Mouse (Mus musculus) left cerebral cortex, adult 18-20 months (tissue): ENCODE measurements around the gene Hadha. TPM values are rescaled to one million over a fixed set of nuclear protein-coding genes. Genes with fewer than 3 reads are reported as not detected.

ENCODE experiments used
- DNase-seq, 2 experiments: peaks; one replicate each; pipeline ENCODE4 v3.0.0; 2021 to 2022; ENCODE audit warnings: low spot score in 2 of 2, mixed read lengths in 1 of 2
- total RNA-seq, 2 experiments: library from RNA; stranded (reverse); gene quantifications; 2 replicates each; pipeline ENCODE4 v1.2.3; 2021

Hadha gene
- total RNA-seq, 2 experiments from 2014 or later, result 58.3 to 64.8 TPM

DNA sequence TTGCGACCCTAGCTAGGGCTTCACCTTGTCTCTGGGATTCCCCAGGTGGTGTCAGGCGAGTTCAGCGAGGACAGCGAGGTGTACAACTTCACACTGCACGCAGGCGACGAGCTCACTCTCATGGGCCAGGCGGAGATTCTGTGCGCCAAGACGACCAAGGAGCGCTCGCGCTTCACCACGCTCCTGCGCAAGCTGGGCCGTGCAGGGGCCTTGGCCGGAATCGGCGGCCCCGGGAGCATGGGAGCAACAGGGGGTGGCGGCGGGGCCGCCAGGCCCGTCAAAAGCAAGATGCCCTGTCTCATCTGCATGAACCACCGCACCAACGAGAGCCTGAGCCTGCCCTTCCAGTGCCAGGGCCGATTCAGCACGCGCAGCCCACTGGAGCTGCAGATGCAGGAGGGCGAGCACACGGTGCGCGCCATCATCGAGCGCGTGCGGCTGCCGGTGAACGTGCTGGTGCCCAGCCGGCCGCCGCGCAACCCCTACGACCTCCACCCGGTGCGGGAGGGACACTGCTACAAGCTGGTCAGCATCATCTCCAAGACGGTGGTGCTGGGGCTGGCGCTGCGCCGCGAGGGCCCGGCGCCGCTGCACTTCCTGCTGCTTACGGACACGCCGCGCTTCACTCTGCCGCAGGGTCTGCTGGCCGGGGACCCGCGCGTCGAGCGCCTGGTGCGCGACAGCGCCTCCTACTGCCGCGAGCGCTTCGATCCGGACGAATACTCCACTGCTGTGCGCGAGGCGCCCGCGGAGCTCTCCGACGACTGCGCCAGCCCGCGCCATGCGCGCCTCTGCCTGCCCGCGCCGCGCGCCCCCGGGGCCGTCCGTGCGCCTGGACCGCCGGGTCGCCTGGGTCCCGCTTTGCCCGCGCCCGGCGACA lies 40.8 kb downstream of the Hadha start:
- peak; percentile 45 to 56 for DNase-seq

DNA sequence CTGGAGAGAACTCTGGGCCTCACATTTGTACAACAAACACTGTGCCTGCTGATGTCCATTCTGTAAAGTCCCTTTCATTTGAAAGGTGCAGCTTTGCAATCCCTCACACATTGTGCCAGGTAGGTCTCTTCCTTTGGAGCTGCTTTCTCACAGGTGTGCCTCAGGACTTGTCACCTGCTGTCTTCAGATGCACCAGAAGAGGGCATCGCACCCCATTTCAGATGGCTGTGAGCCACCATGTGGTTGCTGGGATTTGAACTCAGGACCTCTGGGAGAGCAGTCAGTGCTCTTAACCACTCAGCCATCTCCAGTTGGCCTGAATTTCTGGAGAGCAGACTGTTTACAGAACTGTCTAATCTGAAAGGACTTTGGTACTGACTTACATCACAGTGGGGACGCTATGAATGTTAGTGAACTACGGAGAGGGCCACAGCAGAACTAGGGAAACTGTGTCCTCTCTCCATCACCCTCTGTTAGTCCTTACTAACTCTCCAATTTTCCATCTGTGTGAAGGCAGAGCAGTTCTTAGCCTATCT lies 42.4 kb downstream of the Hadha start:
- no peak for DNase-seq

DNA sequence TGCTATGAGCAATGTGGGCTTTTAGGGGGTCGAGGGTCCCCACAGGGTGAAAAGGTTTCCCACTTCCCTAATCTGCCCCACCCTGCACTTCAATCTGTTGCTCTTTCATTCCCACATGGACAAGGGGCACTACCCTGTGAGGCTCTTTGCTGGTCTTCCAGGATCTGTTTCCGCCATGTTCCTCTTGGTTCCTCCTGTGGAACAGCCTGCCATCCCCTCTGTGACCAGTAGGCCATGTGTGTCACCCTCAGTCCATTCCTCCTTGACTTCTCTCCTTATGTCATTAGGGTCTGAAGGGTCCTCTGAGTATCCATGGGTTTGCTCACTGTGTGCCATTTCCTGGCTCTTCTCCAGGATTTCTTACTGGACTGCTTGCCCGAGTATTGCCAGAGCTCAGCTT lies 43.2 kb downstream of the Hadha start:
- no peak for DNase-seq

DNA sequence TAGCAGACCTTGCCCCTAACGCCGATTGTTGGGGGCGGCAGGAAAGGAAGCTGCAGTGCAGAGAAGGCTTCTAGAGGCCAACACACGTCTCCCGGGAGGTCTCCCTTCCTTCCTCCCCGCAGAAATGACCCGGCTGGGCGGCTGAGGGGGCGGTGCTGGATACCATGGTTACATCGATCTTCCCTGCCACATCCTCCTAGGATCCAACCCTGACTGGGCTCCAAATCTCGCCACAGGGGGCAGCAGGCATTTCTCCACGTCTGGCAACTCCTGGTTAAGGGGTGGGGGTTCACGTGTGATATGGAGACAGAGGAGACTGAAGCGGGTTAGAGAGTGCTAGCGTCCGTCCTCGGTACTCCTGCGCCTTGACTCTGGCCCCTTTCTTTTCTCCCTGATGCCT lies 43.8 kb downstream of the Hadha start:
- DNase-seq, result no peak

DNA sequence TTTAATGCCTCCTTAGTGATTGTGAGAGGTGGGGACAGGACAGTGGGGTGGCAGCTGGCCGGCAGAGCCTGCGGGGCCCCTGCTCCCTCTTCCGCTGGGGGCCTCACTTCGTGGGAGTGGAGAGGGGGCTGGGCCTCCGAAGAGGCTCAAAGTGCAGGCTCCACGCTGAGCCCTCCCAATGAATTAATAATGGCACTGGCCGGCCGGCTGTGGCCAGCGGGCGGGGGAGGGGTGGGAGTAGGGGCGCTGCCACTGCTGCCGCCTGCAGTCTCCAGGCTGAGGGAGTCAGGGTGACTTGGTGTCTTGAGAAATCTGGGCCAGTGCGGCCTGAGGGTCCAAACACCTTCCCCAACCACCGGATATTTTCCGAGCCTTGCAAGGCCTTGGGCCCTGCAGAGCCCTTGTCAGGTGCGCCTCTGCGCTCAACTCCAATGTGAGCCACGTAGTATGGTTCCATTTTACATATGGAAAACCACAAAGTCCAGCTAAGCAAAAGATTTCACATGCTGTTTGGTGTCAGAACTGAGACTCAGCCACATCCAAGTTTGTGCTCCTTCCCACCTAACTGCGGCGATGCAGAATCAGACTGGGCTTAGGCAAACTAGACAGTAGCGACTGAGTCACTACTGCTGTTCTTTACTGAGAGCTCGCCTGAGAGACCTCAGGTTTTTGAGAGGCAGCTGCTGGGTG lies 44.4 kb downstream of the Hadha start:
- DNase-seq, result no peak

DNA sequence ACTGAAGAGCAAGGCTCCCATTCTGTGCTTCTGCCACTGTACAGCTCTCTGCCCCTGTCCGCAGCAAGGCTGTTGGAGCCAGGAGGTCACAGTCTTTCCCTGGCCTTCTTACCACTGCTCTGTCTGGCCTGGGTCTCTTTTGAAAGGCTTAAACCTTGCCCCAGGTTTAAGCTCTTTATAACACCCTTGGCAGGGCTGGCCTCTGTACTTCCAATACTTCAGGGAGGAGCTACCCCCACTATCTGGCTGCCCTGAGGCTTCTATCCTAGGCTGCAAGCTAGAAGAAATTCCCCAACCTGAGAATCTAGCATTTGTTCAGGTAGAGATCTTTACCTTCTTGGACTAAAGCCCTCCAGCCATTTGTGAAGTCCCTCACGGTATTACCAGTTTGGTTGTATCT lies 45.1 kb downstream of the Hadha start:
- no peak for DNase-seq

DNA sequence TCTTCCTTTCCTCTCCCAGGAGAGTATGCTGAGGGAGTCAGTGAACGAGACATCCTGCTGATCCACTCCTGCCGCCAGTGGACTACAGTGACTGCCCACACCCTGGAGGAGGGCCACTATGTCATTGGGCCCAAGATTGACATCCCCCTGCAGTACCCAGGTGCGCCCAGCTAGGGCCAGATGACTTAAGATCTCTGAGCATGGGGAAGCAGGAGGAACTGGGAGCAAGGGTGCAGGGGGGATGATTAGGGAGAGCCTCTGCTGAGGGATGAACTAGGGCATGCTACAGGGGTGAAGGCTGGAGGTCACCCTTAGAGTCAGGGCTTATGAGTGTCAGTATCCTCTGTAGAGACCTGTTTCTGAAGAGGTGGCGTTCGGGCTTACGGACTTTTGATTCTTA lies 46.7 kb downstream of the Hadha start:
- DNase-seq, result no peak

DNA sequence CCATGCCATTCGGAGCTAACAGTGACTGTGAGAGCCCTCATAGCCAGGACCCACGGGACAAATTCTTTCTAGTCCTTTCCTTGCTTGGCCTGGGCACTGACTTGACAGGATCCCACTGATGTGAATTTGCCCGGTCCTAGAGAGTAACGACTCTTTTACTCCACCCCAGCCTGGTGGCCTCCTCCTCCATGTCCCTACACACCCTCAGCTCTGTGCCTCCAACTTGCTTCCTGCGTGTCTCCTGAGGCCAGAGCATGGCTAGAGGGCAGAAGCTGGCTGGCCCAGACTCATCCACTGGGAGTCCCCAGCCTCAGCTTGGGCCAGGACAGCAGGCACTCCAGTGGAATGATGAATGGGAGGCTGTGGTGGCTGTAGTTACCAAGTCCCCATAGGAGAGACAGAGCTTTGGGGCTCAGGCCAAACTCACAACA lies 47.3 kb downstream of the Hadha start:
- DNase-seq, result no peak

DNA sequence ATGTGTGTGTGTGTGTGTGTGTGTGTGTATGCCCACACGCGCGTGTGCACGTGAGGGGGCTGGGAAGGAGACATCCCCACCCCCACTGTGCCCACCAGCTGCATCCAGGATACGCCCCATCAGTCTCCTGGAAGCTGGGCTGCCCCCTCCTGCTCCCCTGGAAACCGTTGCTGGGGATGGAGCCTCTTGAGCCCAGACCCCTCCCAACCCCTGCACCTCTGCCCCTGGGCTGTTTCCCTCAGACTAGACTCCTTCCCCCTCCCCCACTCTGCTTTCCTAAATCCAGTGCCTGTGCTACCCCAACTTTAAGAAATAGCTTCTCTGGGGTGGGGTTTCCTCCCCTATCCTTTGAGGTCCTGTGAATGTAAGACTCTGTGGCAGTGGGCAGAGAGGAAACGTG lies 47.8 kb downstream of the Hadha start:
- DNase-seq, result no peak

DNA sequence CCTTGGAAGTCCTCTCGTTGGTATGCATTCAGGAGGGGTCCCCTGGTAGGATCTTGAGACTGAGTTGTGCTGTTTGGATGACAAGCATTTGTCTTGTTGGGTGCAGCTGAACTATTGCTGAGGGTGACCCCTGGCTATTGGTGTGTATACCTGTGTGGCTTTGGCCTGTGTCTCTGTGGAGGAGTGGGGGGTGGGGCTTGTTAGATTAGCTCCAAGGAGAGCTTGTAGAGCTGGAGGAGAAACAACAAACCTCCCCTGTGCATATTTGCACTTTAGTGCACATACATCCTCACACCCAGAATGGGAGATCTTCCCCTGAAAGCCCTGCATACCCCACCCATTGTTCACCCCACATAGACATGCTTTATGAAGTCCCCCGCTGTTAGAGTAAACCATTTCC lies 48.2 kb downstream of the Hadha start:
- no peak for DNase-seq

DNA sequence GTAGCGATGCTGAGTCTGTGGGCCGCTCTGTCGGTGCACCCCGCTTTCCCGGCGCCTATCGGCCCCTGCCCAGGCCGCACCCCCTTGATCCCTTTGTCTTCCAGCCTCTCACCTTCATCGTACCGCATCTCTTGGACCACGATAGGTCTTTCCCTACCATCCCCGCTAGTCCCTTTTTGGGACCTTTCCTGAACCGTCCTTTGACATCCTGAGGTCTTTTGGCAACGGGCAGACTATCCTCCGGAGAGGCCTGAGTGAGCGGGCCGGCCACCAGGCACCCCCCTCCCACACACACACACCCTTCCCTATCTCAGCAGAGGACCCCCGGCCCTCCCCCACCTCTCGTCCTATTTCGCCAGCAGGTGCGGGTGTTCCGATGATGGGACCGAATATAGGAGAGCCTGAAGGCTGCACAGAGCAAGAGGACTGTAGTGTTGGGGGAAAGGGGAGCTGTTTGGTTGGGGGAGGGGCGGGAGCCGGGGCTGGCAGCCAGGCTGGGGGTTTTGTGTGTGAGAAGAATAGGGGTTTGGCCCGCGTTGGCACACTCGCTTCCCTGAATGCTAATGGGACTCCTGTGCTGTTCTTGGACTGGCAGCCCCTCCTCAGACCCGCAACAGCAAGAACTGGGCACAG lies 49.2 kb downstream of the Hadha start, which contains the start of gene 3110082J24Rik:
3110082J24Rik (minus strand) TSS at position 419 of the 633 bp plus-strand sequence.
- DNase-seq, result no peak

DNA sequence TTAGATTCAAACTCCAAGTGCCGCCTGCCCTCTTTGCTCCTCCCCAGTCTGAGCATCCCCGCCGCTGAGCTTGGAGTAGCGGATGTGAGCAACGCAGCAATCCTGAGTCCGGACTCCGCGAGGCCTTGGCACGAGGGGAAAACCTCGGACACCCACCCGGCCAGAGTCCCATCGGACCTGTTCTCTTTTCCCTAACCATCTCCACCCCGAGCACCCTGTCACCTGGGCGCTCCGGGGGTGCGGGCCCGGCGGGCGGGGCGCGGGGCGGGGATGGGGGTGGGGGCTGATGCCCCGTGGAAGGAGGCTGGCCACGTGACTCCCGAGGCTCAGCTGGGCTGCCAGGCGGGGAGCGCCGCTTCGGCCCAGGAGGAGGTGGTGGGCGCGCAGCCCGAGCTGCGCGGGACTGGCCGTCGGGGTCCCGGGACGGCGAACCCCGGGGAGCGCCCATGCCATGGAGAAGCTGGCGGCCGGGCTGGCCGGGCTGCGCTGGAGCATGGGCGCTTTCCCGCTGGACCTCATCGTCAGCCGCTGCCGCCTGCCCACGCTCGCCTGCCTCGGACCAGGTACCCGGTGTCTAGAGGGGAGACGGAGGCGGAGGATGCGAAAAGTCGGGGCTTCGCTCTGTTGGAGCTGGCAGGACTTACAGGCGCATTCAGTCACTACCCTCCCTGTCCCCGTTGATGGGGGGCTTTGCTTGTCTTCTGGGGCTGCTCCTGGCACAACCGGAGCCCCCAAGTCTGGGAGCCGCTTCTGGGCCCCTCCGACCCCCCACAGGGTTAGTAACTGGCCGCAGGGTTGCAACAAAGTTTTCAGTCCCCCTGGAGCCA lies 49.9 kb downstream of the Hadha start, which contains the start of gene Garem2:
Garem2 (plus strand) TSS at position 321 of the 827 bp plus-strand sequence.
- no peak for DNase-seq

DNA sequence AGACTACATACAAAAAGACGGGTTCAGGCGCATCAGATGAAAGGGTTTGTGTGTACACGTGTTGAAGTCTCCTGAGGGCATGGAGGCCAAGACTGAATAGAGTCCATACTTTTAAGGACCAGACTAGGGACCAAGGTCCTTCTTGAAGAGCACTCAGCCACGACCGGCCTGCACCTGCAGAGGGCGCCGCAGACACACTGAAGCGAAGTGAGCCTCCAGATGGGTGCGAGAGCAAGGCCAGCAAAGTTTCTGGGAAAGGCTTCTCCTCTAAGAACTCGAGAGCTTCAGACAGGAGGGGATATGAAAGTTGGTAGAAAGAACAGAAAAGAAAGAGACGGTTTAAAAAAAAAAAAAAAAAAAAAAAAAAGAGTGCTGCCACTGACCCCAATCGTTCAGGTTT lies 50.6 kb downstream of the Hadha start:
- peak; percentile 51 to 52 for DNase-seq

DNA sequence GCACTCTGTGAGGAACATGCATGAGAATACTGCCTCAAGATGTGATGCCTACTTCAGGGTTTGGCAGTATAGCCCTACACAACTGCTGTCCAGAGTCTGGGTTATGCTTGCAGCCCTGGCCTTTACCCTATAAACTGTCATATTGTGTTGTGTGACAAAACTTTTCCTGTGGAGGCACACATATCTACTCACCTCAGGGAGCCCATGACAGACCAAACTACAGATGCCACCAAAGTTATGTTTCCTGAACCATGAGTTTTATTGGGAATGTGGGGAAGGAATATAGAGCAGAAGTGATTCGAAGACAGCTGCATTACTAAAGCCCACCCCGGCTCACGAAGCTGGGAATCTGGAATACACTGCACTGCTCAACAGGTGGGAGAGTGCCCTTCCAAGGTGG lies 51.6 kb downstream of the Hadha start:
- DNase-seq, result no peak

DNA sequence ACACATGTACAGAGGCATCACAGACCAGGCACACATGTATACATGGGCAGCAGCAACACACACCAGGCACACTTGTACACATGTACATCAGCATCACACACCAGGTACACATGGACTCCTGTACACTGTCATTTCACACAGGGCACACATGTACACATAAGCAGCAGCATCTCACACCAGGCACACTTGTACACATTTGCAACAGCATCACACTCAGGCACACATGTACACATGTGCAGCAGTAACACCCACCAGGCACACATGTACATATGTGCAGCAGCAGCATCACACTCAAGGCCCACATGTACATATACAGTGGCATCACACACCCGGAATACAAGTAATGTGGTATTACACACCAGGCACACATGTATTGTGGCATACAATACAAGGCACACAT lies 56.7 kb downstream of the Hadha start:
- no peak for DNase-seq

DNA sequence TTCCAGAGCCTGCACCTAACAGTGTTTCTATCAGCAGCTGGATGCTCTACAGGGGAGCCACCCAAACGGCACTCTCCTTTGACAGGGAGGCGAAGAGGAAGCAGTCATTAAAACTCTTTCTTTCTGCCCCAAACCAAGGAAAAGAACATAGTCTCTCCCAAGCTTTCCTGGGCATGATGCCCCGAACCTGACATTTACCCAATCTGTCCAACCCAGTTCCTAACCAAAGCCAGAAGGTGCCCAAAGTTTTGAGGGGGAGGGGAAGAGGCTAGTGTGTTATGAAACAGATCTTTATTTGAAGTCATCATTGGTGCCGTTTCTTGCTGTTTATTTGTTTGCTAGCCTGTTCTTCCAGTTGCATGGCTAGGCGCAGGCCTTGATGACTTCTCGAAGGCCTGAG lies 59.2 kb downstream of the Hadha start:
- no peak for DNase-seq

DNA sequence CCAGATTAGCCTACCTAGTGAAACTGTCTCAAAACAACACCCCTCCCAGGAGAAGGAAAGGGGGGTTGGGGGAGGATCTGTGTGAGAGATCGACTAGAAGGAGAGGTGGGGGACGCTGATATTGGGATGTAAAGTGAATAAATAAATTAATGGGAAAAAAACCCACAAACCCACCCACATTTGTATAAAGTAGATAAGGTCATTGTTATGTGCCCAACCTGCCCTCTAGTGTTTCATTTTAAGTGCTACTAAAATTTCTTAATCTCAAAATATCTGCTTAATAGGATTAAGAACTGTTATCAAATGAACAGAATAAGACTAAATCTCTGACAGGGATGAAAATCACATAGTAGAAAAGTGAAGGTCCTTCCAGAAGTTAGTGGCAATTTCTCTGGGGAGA lies 60.6 kb downstream of the Hadha start:
- no peak for DNase-seq

DNA sequence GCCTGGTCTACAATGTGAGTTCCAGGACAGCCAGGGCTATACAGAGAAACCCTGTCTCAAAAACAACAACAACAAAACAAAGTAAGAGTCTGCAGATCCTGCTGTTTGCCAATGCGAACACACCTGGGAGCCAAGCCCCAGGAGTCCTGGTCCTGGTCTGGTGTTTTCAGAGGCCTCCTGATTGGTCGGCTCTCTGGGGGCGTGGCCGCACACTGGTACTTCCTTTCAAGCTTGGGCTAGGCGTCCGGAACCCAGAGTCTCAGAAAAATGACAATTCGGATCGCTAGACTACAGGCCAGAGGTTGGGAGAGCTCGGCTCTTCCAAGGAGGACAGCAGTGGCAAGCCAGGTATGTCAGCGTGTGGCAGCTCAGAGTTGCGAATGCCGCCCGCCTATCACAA lies 62.3 kb downstream of the Hadha start:
- DNase-seq, result no peak

DNA sequence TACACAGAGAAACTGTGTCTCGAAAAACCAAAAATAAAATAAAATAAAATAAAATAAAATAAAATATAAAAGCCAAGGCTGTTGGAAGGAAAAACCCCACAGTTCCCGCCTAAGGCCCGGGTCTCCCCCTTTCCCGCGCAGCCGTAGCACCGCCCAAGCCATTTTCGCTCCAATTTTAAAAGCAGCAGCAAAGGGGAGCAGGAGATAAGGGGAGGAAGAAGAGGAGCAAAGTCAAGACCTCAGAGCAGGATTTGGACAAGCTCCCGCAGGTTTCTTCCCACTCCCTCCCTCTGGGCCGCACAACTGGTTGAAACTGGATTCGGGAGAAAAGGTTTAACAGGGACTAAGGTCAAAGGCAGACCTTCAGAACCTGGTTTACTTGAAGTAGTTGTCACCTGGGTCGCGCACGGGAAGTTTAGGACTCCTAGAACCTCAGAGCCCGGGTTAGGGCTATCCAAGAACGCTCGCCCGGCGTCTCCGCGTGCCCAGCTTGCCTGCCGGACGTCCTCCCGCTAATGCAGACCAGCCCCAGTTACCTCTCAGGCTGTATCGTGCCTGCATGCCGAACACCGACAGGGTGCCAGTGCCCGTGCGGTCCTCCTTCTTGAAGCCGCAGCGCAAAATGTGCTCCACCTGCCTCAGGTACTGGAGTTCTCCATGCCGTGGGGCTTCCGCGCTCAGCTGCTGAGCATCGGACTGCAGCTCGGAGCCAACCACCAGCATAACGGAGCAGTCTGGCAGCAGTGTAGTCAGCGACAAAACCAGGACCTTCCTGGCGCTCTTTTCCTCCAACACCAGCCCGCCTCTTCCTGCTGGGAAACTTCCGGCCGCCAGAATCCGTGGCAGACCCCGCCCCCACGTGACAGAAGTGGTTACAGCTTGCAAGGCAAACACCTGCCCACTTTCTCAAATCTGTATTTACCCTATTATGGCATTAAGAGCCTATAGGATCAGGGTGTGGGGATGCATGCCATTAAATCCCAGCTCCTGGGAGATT lies 81.8 kb downstream of the Hadha start, which contains the start of gene Tyms:
Tyms (minus strand) TSS at position 793 of the 997 bp plus-strand sequence.
- DNase-seq, result peak; percentile 65 to 76
